In genomic region chr15:59203850-59204625, GRCm38 (mm10) we compare ENCODE assay signal across 10 mouse cellular contexts.
A peak's percentile ranks its signal among the peaks of the same experiment; 100 is the strongest.
DNase-seq lines count a peak whose midpoint lies in the region; ATAC-seq and TF ChIP-seq lines count a peak whose summit lies in the region.
"Had no signal": no experiment of that assay in that cellular context is flagged by ENCODE, and none has a peak within 500 bp of the region (broad histone marks: within the 10 kb centered on the region; RNA-seq: fewer than 3 reads in every experiment).

No protein-coding gene starts in this region.

- peak; percentile 59 to 73 for DNase-seq in cerebellum, postnatal 14 days
- DNase-seq in cerebellum, adult 11-12 months, result no peak
- DNase-seq in right cerebral cortex, adult 2 months (ENCODE audit: low spot score in 2 of 2), result peak; percentile 33 to 41
- no peak for DNase-seq in right cerebral cortex, postnatal 36 days (ENCODE audit: low spot score in 2 of 2)
- peak; percentile 12 to 28 for DNase-seq in layer of hippocampus, postnatal 36 days
- DNase-seq in urinary bladder, postnatal 36 days (ENCODE audit: low spot score in 2 of 2), result no peak

- no peak overlapping the region for H3K4me3 ChIP-seq in heart, embryonic 13.5 days
- H3K4me3 ChIP-seq in small intestine, adult 2 months (ENCODE audit: low read depth, low read length), result no peak overlapping the region
- H3K4me3 ChIP-seq: hindbrain, embryonic 15.5 days; neural tube, embryonic 13.5 days had no signal

- peak overlapping the region; percentile 32 for H3K4me2 ChIP-seq in heart, embryonic 13.5 days
- H3K4me2 ChIP-seq: hindbrain, embryonic 15.5 days; neural tube, embryonic 13.5 days had no signal

- H3K36me3 ChIP-seq in heart, embryonic 13.5 days, result no peaks in the 10 kb centered on the region
- H3K36me3 ChIP-seq in small intestine, adult 2 months (ENCODE audit: control insufficient read depth, insufficient read depth, low read length), result no peaks in the 10 kb centered on the region
- H3K36me3 ChIP-seq: hindbrain, embryonic 15.5 days; neural tube, embryonic 13.5 days had no signal

- 53% methylated on average over 17 of the region's 17 CpGs for WGBS in heart, embryonic 13.5 days
- WGBS in small intestine, adult 2 months, result 65% methylated on average over 17 of the region's 17 CpGs

- peak overlapping the region; percentile 83 for H3K27ac ChIP-seq in heart, embryonic 13.5 days (replicated peaks)
- H3K27ac ChIP-seq in small intestine, adult 2 months (ENCODE audit: insufficient read depth, low read depth, low read length), result no peak overlapping the region
- H3K27ac ChIP-seq: hindbrain, embryonic 15.5 days; neural tube, embryonic 13.5 days had no signal

- peaks cover 67% of the 10 kb centered on the region for H3K4me1 ChIP-seq in heart, embryonic 13.5 days
- no peaks in the 10 kb centered on the region; the same call in 1 of the 2 replicates for H3K4me1 ChIP-seq in small intestine, adult 2 months (ENCODE audit: control insufficient read depth, insufficient read depth, insufficient read length, low read length)
- H3K4me1 ChIP-seq: hindbrain, embryonic 15.5 days had no signal

- H3K9me3 ChIP-seq in heart, embryonic 13.5 days, result no peaks in the 10 kb centered on the region
- H3K9me3 ChIP-seq: hindbrain, embryonic 15.5 days; neural tube, embryonic 13.5 days had no signal

- no peak for TF ChIP-seq POLR2A in small intestine, adult 2 months (IDR thresholded peaks at IDR 0.05; ENCODE audit: low read depth, low read length)

- H3K27me3 ChIP-seq in heart, embryonic 13.5 days (replicated peaks), result no peaks in the 10 kb centered on the region
- no peaks in the 10 kb centered on the region for H3K27me3 ChIP-seq in small intestine, adult 2 months (ENCODE audit: control insufficient read depth, insufficient read depth, low read length)
- H3K27me3 ChIP-seq: hindbrain, embryonic 15.5 days; neural tube, embryonic 13.5 days had no signal

- TF ChIP-seq CTCF in small intestine, adult 2 months (IDR thresholded peaks at IDR 0.05; ENCODE audit: extremely low read depth, insufficient read length, insufficient replicate concordance, low read depth, low read length), result peak; percentile 35; the same call in 1 of the 2 replicates

- no peak for ATAC-seq in heart, embryonic 13.5 days (ENCODE audit: extremely low read depth, insufficient number of reproducible peaks, low FRiP score, low TSS enrichment)

- H3K9ac ChIP-seq in heart, embryonic 13.5 days, result peak overlapping the region; percentile 40; the same call in 1 of the 2 replicates
- H3K9ac ChIP-seq: hindbrain, embryonic 15.5 days; neural tube, embryonic 13.5 days had no signal

Comparison
In these comparisons a context has a peak if more than half of its experiments do, and no peak if none do; other contexts are left out.
1. DNase-seq: peak in cerebellum, postnatal 14 days (2 of 2), right cerebral cortex, adult 2 months (2 of 2) and layer of hippocampus, postnatal 36 days (2 of 2); none in cerebellum, adult 11-12 months (single experiment), right cerebral cortex, postnatal 36 days (0 of 2) and urinary bladder, postnatal 36 days (0 of 2).